Mouse (Mus musculus) fat pad, adult 2 months (tissue): Measurements from ENCODE around the gene Maco1.
A peak's percentile ranks its signal among the peaks of the same experiment; 100 is the strongest.
"Not testable (repeated sequence)": the region's sequence is repeated elsewhere in the genome, so short reads cannot be mapped to it uniquely, and the experiment has no call there.

Experiments
- DNase-seq: peaks from one replicate; pipeline ENCODE4 v3.0.0-alpha.2; 2011; ENCODE audit warnings: low read depth, low spot score; ENCODE audit errors: extremely low read depth

Maco1 gene

GRCm38 (mm10) chr4:134861884-134862283 is 8.7 kb upstream of the Maco1 start:
- no peak for DNase-seq

DNA sequence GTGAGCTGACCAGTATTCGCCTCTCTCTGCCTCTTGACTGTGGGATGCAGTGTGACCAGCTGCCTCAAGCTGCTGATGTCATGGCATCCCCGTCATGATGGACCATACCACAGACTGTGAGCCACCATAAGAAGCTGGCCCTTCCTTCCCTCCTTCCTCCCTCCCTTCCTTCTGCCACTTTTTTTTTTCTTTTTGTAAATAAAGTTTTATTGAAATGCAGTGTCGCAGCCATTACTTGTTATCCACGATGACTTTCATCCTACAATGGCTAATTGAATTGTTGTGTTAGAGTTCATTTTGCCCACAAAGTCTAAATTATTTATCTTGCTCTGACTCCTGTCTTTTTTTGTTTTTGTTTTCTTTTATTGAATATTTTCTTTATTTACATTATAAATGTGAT is 5.3 kb upstream of the Maco1 start:
- DNase-seq = no peak

DNA sequence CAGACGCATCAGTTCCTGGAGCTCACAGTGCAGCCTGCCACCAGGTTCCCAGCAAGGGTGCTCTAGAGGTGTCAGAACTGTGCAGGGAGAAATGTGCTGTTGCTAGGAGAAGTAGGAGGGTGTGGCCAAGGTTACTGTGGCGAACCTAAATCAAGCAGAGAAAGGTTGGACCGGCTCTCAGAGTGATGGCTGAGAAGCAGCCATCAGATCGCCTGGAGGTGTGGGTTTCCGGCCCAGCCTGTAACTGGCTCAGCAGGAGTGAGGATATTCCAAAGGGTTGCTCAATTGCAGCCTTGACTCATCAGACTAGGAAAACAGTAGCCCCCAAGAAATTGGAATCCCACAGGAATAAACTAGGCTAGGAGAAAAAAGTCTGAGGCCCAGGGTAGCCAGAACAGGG is 3.4 kb upstream of the Maco1 start:
- DNase-seq = no peak

DNA sequence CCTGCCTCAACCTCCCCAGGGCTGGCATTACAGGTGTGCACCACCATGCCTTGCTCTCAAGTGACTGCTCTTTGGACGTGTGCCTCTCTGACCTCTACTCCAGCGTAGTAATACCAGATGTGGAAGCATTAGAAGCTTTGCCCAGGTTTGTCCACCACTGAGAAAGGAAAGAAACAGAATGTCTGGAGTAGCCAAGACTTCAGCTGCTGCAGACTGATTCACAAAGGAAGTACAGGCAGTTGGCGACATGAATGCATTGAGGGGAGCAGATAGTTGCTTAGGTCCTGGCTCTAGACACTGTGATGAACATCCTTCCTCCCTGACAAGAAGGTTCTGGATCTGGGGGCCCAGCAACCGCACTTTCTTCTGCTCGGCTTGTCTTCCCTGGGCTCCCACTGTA is 2.9 kb upstream of the Maco1 start:
- no peak for DNase-seq

DNA sequence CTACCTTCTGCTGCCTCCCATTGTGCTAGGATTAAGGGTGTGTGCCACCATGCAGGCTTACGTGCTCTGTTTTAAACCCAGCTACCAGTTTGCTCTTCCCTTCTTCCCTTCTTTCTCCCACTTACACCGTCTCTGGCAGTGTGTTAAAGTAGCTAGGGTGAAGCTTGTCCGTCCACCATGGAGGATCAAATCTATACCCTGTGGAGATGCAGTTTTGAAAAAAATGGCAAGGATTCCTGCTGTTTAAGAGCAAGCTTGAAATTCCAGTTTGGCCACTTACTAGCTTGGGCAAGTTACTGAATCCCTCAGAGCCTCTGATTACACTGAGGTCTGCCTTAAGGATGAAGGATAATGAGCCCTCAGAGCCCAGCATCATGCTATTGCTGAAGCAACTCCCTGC is 2.2 kb upstream of the Maco1 start:
- DNase-seq = peak; percentile 80

DNA sequence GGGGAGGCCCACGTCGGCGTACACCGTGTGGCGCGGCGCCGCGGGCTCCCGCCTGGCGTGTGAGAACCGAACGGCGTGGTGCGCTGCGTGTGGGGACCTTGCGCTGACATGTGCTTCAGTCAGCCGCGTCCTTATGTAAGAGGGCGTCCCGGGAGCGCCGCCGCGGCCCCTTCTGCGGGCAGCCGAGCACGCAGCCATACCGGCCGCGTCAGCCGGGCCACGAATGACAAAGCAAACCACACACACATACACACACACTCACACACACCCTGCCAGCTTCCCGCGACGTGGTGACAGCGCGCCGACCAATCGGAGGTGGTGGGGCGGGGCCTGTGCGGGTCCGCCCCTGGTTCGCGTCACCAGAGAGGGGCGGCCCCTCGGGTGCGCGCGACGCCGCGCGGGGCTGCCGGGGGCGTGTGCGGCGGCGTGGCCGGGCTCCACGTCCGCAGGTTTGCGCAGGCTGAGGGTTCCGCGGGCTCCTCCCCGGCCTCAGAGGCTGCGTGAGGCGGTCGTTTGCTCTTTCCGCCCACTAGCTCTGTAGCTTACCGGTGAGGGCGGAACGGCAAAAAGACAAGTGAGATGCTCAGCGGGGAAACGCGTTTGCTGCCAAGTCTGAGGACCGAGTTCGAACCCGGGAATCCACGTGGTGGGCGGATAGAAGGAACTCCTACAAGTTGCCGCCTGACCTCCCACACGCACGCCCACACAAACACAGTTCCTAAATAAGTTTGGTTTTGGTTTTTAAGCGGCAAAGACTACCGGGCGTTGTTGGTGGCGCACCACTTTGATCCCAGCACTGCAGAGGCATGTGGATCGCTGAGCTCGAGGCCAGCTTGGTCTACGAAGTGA is 716 bp upstream of the Maco1 start:
- DNase-seq = no peak

DNA sequence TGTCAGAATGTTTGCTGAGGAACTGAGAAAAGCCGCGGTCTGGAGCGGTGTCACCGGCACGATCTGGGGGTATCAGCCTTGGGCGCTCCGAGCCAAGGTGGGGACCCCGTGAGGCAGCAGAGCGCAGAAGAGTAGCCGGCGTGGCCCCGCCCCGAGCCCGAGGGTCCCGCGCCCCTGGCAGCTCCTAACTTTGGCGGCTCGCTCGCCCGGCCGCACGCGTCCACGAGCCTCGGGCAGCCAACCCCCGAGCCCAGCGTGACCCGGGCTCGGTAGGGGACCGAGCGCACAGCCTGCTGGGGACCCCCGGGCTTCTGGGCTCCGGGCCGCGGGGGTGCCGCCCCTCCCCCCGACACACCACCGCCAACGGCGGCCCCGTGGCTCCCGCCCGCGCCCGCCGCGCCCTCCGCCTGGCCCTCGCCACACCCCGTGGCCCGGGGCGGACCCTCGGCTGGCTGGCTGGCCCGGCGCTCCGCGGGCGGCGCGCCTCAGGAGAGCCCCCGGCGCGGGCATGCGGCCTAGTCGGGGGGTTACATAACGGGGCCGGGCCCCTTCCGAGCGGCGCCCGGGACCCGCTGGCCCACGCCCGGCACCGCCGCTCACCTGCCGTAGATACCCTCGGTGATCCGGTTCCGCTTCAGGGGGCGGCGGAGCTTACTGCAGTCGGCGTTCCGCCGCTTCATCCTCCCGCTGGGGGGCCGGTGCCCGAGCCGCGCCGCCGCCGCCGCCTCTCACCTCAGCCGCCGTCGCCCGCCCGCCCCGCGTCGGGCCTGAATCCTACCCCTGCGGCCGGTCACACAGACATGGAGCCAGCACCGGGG is 498 bp downstream of the Maco1 start:
- DNase-seq = no peak

DNA sequence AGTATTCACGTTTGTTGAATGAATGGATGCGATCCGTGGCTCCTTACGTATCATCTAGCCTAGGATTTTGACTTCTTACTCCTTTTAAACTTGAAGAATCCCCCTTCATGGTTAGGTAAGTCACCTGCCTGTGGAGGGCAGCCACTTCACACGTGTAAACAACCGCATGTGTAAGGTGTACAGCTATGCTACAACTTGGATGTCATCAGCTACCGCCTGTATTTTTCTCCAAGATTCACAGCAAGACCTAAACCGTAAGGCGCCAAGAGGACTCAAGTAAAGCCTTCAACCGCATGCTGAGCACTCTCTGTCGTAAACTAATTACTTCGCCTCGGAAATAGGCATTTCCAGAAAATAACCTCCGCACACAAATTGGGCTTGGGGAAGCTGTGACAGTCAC is 1.3 kb downstream of the Maco1 start:
- DNase-seq = no peak

GRCm38 (mm10) chr4:134851236-134851635 is 1.9 kb downstream of the Maco1 start:
- no peak for DNase-seq

DNA sequence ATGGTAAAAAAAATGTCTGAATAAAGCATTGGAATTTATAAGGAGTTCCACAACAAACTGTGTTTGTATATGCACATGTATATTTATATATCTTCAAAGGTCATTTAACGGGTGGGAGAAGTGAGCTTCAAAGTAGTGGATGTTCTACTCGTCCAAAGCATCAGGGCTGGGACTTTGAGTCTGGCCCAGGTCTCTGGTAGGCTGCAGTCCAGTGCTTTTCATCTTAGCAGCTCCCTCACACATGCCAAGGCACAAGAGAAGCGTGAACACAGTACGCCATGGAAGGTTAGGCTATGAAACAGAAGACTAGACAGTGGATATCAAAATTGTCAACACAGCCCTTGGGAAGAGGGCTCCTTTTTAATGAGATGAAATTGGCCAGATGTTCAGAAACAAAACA is 2.6 kb downstream of the Maco1 start:
- DNase-seq = no peak

GRCm38 (mm10) chr4:134847587-134847986 is 5.6 kb downstream of the Maco1 start:
- no peak for DNase-seq

DNA sequence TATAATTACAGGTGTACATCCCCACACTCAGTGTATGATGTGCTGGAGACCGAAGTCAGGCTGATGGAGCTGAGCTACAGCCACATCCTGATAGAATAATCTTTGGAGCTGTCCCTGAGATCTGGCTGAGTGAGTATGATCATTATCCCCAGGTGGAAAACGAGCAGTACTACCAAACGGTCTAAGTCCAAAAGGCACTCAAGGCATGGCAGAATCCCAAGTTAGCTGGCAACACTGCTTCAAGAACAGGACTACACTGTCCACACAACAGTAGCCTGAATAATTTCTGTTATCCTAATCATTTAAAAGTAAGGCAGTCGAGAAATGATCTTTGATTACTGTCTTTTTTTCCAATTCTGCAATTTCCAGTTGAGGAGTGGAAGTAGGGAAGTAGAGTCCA is 9.6 kb downstream of the Maco1 start:
- no peak for DNase-seq

DNA sequence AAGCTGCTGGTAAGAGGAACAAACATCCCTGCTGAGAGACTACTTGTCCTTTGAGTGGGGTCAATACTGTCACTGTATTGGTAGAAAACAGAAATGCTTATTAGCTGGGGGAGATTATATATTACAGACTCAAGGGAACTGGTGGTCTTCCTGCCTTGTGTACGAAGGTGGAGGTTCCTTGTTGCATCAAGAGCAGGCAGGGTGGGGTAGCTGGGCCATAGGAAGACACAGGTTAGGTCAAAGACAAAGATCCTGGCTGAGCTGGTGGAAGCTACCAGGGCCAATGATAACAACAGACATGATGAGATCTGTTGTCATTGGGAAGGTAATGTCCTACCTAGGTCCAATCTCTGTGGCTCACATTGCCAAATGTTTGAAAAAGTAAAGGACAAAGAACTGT is 12.9 kb downstream of the Maco1 start:
- DNase-seq = no peak

DNA sequence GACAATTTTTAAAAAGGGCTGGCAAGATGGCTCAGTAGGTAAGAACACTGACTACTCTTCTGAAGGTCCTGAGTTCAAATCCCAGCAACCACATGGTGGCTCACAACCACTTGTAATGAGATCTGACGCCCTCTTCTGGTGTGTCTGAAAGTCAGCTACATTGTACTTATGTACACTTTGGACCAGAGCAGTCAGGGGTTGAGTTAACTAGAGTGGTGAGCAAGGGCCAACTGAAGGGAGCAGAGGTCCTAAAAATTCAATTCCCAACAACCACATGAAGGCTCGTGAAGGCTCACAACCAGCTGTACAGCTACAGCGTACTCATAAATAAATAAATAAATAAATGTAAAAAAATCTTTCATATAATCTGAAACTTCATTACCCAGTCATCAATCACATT is 14.4 kb downstream of the Maco1 start:
- not testable (repeated sequence) for DNase-seq

DNA sequence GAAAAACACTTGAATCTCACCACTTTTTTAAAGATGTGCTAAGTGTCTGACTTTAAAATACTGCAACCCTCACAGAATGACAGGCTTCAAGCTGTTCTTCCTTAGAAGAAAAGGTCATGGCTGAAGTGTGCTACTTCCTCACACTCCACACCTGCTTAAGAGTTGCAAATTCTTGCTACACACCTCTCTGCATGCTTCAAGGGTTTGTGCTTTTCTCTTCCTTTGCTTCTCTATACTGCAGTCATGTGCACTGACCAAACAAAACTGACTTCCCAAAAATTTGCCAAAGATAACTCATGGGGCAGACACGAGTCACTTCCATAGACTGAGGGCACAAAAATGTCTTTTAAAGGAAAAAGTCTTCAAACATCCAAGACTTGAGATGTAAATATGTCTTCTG is 14.9 kb downstream of the Maco1 start:
- no peak for DNase-seq

DNA sequence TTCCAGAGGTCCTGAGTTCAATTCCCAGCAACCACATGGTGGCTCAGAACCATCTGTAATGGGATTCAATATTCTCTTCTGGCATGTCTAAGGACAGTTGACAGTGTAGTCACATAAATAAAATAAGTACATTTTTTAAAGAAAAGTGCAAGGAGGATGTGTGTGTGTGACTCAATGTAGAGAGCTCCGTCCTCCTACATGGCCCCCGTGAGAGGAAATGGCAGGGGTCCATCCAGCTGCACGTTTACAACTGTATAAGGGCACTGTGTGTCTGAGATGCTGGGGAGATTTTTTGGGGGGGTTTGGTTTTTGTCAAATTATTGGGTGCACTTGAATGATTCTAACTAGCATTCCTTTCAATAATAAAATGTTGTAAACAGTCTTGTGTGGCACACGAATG is 17.7 kb downstream of the Maco1 start:
- DNase-seq = no peak

- no peak for DNase-seq
Measured at GRCm38 (mm10) chr4:134831934-134832333, 21.2 kb downstream of the Maco1 start.

DNA sequence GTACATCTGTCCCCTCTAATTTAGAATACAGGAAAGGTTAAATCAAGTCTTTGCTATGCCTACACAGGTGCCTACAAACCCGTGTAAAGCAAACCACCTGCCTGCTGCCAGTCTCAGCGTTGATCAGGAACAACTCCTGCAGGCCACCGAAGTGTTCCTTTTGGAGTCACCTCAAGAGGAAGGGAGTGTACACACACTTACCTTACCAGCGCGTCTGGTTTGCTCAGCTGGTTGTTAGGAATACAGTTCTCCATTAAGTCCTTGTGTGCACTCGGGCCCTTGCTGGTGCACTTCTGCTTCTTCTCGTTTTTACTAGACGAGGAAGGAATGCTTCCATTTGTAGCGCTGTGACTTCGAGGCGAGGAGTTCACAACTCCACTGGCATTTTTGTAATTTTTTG is 25.3 kb downstream of the Maco1 start:
- DNase-seq = no peak

DNA sequence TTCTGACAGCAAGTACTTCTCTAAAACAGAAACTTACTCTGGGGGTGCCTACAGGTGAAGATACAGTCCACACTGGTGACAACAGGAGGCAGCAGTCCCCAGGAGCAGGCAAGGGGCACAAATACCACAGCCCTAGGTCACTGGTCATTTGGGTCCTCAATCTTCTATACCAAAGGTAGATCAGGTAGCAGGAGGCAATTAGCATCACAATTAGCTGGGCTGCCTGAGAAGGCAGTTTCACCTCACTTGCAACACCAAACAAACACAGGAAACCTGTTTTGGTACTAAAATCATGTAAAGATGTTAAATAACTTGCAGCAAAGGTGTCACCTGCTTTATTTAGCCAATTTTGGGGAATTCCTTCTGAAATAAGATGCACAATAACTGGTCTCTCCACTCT is 26.8 kb downstream of the Maco1 start:
- DNase-seq = no peak

GRCm38 (mm10) chr4:134825864-134826263 is 27.3 kb downstream of the Maco1 start:
- DNase-seq = not testable (repeated sequence)

DNA sequence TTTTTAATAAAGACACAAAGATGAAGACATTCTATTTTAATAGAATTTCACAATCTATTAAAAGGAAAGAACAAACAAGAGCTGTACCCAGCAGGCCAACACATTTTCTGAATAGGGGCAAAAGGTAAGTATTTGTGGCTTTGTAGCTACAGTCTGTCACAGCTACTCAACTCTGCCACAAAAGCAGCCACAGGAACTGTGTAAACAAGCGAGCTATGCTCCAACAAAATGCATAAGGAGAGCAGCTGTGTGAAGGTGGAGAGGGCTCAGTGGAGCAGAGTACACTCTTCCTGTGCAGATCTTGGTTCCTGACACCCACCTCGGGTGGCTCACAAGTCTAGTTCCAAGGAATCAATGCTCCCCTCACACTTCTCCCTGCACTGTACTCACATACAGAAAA is 29.6 kb downstream of the Maco1 start:
- DNase-seq = no peak

DNA sequence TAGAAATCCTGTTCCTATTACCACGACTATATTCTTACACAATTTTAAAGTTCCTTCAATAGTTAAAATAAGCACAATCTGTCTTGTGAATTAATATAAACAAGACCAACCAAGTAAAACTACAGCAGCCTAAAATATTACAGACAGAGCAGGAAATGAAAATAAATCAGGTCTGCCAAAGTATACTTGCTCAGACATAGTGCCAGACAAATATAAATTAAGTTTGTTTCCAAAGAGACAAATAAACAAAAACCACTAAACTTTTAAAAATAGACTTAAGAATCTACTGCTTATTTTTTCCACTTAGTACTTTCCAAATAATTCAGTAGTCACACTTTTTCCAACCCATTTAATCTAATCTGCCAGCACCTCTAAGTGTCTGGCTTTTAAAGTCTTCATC is 32.1 kb downstream of the Maco1 start:
- no peak for DNase-seq
